Mouse (Mus musculus) kidney, embryonic 14.5 days (tissue): ENCODE data around the gene Ppp1r37. TPM values are rescaled to one million over a fixed set of nuclear protein-coding genes. Genes with fewer than 3 reads are reported as not detected.

Experiments
- ATAC-seq: fragments of 200-750 bp; cut with Nextera tagmentation; 2 replicates; pipeline ENCODE4 v1.8.0; 2017; ENCODE audit warnings: moderate number of reproducible peaks, mild to moderate bottlenecking, moderate TSS enrichment, moderate library complexity; ENCODE audit not compliant: low FRiP score, low TSS enrichment
- H3K27ac ChIP-seq: fragments of 300-500 bp; sonication (generic); 2 replicates; pipeline ENCODE4 v1.5.1; 2014; ENCODE audit warnings: low read depth, mild to moderate bottlenecking, low read length, moderate library complexity, mixed read lengths
- H3K27me3 ChIP-seq: fragments of 300-500 bp; sonication (generic); 2 replicates; pipeline ENCODE4 v1.6.1; 2014; ENCODE audit warnings: mild to moderate bottlenecking, low read length; ENCODE audit not compliant: control insufficient read depth, insufficient read depth
- H3K36me3 ChIP-seq: fragments of 300-500 bp; sonication (generic); 2 replicates; pipeline ENCODE4 v1.6.1; 2014; ENCODE audit warnings: low read length, mixed read lengths; ENCODE audit not compliant: control insufficient read depth, insufficient read depth
- H3K4me1 ChIP-seq: fragments of 300-500 bp; sonication (generic); 2 replicates; pipeline ENCODE4 v1.6.1; 2014; ENCODE audit warnings: low read length, mixed read lengths; ENCODE audit not compliant: control insufficient read depth, insufficient read depth
- H3K4me2 ChIP-seq: fragments of 300-500 bp; sonication (generic); replicated peaks from 2 replicates; pipeline ENCODE4 v1.6.1; 2014; ENCODE audit warnings: low read depth, mild to moderate bottlenecking, low read length
- H3K4me3 ChIP-seq: fragments of 300-500 bp; sonication (generic); 2 replicates; pipeline ENCODE4 v1.5.1; 2014; ENCODE audit warnings: mild to moderate bottlenecking, low read length
- H3K9ac ChIP-seq: fragments of 300-500 bp; sonication (generic); 2 replicates; pipeline ENCODE4 v1.6.1; 2014; ENCODE audit warnings: low read depth, mild to moderate bottlenecking, low read length, moderate library complexity
- H3K9me3 ChIP-seq: fragments of 300-500 bp; sonication (generic); 2 replicates; pipeline ENCODE4 v1.6.1; 2016; ENCODE audit warnings: low read length; ENCODE audit not compliant: control insufficient read depth
- WGBS: fragments of 180-500 bp; shearing (Covaris S2); extraction: QIAGEN DNeasy Blood & Tissue Kit; methylation state at CpG from one replicate; pipeline ENCODE4 v1.1.7; 2014; 5-methylcytosine and 5-hydroxymethylcytosine counted together
- polyA plus RNA-seq: library from polyadenylated mRNA; unstranded; fragments of >200 nt; fragmentation: Nextera tagmentation; extraction: Ambion mirVana; gene quantifications from 2 replicates; pipeline ENCODE4 v1.2.1, GENCODE M21; 2014

The Ppp1r37 gene
- polyA plus RNA-seq, 1 experiment from 2014 or later: 6.5 TPM

GRCm38 (mm10) chr7:19575559-19575958 is 12.7 kb upstream of the Ppp1r37 start:
- no peak overlapping the region for H3K9ac ChIP-seq
- H3K4me2 ChIP-seq: no peak overlapping the region
- H3K4me3 ChIP-seq: no peak overlapping the region
- peaks cover 10% of the 10 kb centered on the region; the same call in 1 of the 2 replicates for H3K36me3 ChIP-seq
- 54% methylated on average over 3 of the region's 3 CpGs for WGBS
- peaks cover 17% of the 10 kb centered on the region for H3K4me1 ChIP-seq
- no peak for ATAC-seq
- H3K27ac ChIP-seq: no peak overlapping the region
- H3K9me3 ChIP-seq: no peaks in the 10 kb centered on the region
- peaks cover 23% of the 10 kb centered on the region for H3K27me3 ChIP-seq

- peak overlapping the region; percentile 84 for H3K4me3 ChIP-seq
- peak overlapping the region; percentile 65 for H3K9ac ChIP-seq
- H3K9me3 ChIP-seq: no peaks in the 10 kb centered on the region
- peaks cover 21% of the 10 kb centered on the region for H3K36me3 ChIP-seq
- WGBS: 22% methylated on average over 16 of the region's 16 CpGs
- H3K4me2 ChIP-seq: peak overlapping the region; percentile 85
- peaks cover 23% of the 10 kb centered on the region for H3K27me3 ChIP-seq
- no peak; the same call in 1 of the 2 replicates for ATAC-seq
- peak overlapping the region; percentile 85 for H3K27ac ChIP-seq
- peaks cover 17% of the 10 kb centered on the region for H3K4me1 ChIP-seq
Measured at GRCm38 (mm10) chr7:19573776-19574140, 10.9 kb upstream of the Ppp1r37 start.

GRCm38 (mm10) chr7:19572926-19573775 is 10.3 kb upstream of the Ppp1r37 start:
- H3K9ac ChIP-seq: peak overlapping the region; percentile 65
- H3K4me1 ChIP-seq: peaks cover 17% of the 10 kb centered on the region
- no peaks in the 10 kb centered on the region for H3K9me3 ChIP-seq
- peak overlapping the region; percentile 84 for H3K4me3 ChIP-seq
- peaks cover 25% of the 10 kb centered on the region for H3K36me3 ChIP-seq
- H3K27ac ChIP-seq: peak overlapping the region; percentile 85
- WGBS: under 1% methylated on average over 53 of the region's 53 CpGs
- peak overlapping the region; percentile 85 for H3K4me2 ChIP-seq
- H3K27me3 ChIP-seq: peaks cover 21% of the 10 kb centered on the region
- peak; percentile 87 for ATAC-seq

GRCm38 (mm10) chr7:19569647-19570046 is 6.8 kb upstream of the Ppp1r37 start:
- no peak overlapping the region for H3K4me2 ChIP-seq
- no peaks in the 10 kb centered on the region for H3K9me3 ChIP-seq

GRCm38 (mm10) chr7:19567426-19567825 is 4.5 kb upstream of the Ppp1r37 start:
- H3K36me3 ChIP-seq: peaks cover 48% of the 10 kb centered on the region
- no peaks in the 10 kb centered on the region for H3K9me3 ChIP-seq
- no peak for ATAC-seq
- WGBS: 90% methylated on average over 8 of the region's 8 CpGs
- no peak overlapping the region for H3K27ac ChIP-seq
- H3K9ac ChIP-seq: no peak overlapping the region
- no peak overlapping the region for H3K4me3 ChIP-seq
- H3K4me1 ChIP-seq: peaks cover 8% of the 10 kb centered on the region
- no peak overlapping the region for H3K4me2 ChIP-seq
- no peaks in the 10 kb centered on the region for H3K27me3 ChIP-seq

More at GRCm38 (mm10) chr7:19569647-19570046, 6.8 kb upstream of the Ppp1r37 start:
- Histone ChIP-seq H3K27ac (no peak overlapping the region), H3K4me3 (no peak overlapping the region), H3K36me3 (peaks cover 40% of the 10 kb centered on the region), H3K4me1 (peaks cover 10% of the 10 kb centered on the region), H3K9ac (no peak overlapping the region), H3K27me3 (no peaks in the 10 kb centered on the region)
- 88% methylated on average over 3 of the region's 3 CpGs for WGBS
- no peak for ATAC-seq

GRCm38 (mm10) chr7:19565803-19566202 is 2.9 kb upstream of the Ppp1r37 start:
- H3K36me3 ChIP-seq: peaks cover 46% of the 10 kb centered on the region

GRCm38 (mm10) chr7:19564455-19564854 is 1.6 kb upstream of the Ppp1r37 start:
- no peak for ATAC-seq
- WGBS: 94% methylated on average over 4 of the region's 4 CpGs
- peaks cover 33% of the 10 kb centered on the region for H3K36me3 ChIP-seq

More at GRCm38 (mm10) chr7:19565803-19566202, 2.9 kb upstream of the Ppp1r37 start:
- H3K4me3 ChIP-seq: no peak overlapping the region
- H3K9me3 ChIP-seq: no peaks in the 10 kb centered on the region
- no peak for ATAC-seq
- H3K4me1 ChIP-seq: peaks cover 1% of the 10 kb centered on the region
- H3K4me2 ChIP-seq: no peak overlapping the region
- H3K27me3 ChIP-seq: no peaks in the 10 kb centered on the region
- no peak overlapping the region for H3K27ac ChIP-seq
- 96% methylated on average over 2 of the region's 2 CpGs for WGBS
- H3K9ac ChIP-seq: no peak overlapping the region

GRCm38 (mm10) chr7:19563884-19564283 is 1.0 kb upstream of the Ppp1r37 start:
- H3K4me2 ChIP-seq: no peak overlapping the region
- H3K27me3 ChIP-seq: no peaks in the 10 kb centered on the region
- no peak overlapping the region for H3K4me3 ChIP-seq
- 87% methylated on average over 3 of the region's 3 CpGs for WGBS
- no peak overlapping the region for H3K27ac ChIP-seq
- H3K4me1 ChIP-seq: peaks cover 13% of the 10 kb centered on the region
- H3K36me3 ChIP-seq: peaks cover 29% of the 10 kb centered on the region
- no peak overlapping the region for H3K9ac ChIP-seq
- ATAC-seq: no peak
- no peaks in the 10 kb centered on the region for H3K9me3 ChIP-seq

More at GRCm38 (mm10) chr7:19564455-19564854, 1.6 kb upstream of the Ppp1r37 start:
- H3K4me2 ChIP-seq: no peak overlapping the region
- no peak overlapping the region for H3K4me3 ChIP-seq
- H3K9ac ChIP-seq: no peak overlapping the region
- no peaks in the 10 kb centered on the region for H3K27me3 ChIP-seq
- H3K9me3 ChIP-seq: no peaks in the 10 kb centered on the region
- peaks cover 13% of the 10 kb centered on the region for H3K4me1 ChIP-seq
- H3K27ac ChIP-seq: no peak overlapping the region
